Mouse (Mus musculus) CH12F3 (cell line): ENCODE results near the gene Ndufaf3.
"Not testable (repeated sequence)": the region's sequence is repeated elsewhere in the genome, so short reads cannot be mapped to it uniquely, and the experiment has no call there.

Experiments
- in situ Hi-C: fragments of 300-500 bp; cut with MboI; formaldehyde crosslinking; loops from 2 replicates; pipeline ENCODE4 v1.14.3; 2020; ENCODE audit warnings: low sequenced_read_pairs

Gene Ndufaf3

DNA sequence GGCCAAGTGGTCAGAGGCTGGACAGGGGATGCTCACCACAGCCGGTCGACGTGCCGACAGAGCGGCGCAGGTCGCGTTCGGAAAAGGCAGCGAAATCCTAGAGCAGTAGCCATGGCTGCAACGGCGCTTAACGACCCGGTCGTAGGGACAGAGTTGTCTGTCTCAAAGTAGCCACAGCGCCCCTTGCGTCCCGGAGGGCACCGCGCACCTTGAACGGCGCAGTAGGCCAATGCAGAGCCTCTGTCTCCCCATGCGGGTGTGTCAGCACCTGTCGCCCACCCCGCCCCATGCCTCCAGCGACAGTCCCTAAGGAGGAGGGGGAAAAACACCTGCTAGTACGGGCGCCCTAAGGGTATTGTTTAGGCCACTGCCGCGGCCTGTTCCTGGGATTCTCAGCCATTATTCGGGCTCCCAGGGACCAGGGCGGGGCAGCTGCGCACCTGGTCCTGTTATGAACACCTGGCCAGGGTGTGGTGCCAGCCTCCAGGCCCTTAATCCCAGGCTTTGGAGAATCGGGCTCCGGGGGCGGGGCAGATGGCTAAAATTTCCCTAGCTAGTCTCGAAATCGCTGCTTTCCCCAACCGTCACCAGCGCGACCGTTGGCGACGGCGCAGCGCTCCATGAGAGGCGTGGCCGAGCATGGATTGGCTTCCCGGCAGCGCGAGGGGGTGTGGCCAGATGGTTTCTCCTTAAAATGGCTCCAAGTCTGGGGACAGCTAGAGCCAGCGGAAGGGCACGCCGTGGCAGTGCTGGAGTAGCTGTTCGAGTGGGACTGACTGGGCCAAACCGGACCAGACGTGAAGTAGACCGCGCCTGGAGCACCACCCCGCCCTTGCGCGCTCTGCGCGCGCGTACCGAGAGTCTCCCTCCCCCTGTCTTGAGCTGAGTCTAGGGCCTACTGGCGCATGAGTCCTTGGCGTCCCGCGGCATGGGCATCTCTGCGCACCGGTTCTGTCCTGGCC lies at the start of gene Ndufaf3:
TSS of gene Ndufaf3 (minus strand) at position 620 of the 962 bp plus-strand sequence.
- in situ Hi-C loops: no loop called here

DNA sequence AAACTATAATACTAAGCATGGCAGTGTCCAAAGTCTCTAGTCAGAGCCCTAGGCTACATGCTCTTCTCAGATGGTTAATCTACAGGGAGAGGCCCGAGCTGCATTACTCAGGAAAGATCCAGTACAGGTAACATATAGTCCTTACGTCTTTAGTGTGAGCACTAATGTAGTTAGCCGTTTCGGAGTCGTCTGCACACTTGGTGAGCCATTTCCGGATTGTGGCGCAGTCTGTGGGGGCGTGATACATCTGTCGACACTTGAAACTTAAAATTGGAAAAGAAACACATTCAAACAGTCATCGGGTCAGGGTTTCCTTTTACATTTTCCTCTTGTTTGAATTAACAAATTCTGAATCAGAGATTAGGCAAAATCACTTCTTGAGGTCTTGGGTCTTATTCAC lies 44.3 kb upstream of the Ndufaf3 start:
- in situ Hi-C loops: no loop called here

DNA sequence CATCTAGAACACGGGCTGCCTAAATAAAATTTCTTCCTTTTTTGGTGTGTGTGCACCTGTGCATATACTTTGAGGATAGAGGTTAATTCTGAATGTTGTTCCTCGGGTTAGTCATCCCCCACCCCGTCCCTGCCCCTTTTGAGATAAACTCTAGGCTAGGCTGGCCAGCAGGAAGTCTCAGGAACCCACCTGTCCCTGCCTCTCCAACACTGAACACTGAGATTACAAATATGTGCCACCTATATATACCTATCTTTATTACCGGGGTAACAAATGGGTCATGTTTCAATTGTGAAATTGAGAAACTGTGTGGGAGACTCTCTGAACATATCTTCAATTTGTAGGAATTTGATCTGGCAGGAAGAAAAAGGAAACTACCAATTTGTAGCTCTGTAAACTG lies 41.7 kb upstream of the Ndufaf3 start:
- in situ Hi-C loops: no loop called here

DNA sequence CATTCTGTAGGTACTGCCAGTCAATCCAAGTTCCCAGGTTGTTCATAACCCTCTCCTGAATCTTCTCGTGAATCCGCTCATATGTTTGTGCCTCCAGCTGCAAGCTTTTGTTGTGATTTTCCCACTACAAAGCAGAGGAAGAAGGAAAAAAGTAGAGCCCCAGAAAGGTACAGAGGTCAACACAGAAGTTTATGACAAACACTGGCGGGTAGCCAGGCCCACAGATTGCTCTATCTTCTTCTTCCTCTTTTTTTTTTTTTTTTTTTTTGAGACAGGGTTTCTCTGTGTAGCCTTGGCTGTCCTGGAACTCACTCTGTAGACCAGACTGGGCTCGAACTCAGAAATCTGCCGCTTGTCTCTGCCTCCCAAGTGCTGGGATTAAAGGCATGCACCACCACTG lies 40.7 kb upstream of the Ndufaf3 start:
- in situ Hi-C loops: not testable (repeated sequence)

- in situ Hi-C loops: no loop called here
Measured at GRCm38 (mm10) chr9:108601986-108602385, 34.8 kb upstream of the Ndufaf3 start.

DNA sequence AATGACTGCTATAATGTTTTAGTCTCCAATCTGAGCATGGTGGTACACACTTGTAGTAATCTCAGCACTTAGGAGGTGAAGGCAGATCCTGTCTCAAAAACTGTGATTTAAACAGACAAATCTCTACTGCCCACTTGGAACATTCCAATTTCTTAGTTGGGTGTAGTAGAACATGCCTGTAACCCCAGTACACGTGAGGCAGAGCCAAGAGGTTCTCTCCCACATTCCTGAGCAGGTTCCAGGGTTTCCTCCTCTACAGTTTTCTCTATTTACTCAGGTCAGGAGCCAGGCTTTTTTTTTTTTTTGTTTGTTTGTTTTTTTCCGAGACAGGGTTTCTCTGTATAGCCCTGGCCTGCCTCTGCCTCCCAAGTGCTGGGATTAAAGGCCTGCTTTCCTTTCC lies 32.8 kb upstream of the Ndufaf3 start:
- in situ Hi-C loops: no loop called here

GRCm38 (mm10) chr9:108599021-108599566 lies 31.9 kb upstream of the Ndufaf3 start:
- in situ Hi-C loops: no loop called here

GRCm38 (mm10) chr9:108596998-108597764 lies 29.9 kb upstream of the Ndufaf3 start, which contains the start of gene P4htm:
Gene P4htm, minus strand, starts transcription at chr9:108597667.
- in situ Hi-C loops: no loop called here

DNA sequence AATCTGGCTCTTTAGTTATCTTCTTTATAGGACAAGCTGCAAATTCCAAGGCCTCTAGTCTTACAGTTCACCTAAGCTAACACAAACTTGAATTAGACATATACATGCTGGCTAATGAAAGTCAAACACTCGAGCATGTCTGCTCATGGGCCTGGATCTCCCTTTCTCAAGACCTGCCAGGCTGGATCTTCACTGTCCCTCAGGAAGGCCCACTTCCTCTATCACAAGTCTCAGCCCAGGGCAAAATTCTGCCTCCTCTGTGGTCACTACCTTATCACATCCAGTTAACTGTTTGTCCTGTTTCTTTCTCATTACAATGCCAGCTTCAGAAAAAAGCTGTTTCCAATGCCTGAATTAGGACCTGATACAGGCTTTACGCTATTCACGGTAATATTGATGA lies 27.1 kb upstream of the Ndufaf3 start:
- in situ Hi-C loops: no loop called here

DNA sequence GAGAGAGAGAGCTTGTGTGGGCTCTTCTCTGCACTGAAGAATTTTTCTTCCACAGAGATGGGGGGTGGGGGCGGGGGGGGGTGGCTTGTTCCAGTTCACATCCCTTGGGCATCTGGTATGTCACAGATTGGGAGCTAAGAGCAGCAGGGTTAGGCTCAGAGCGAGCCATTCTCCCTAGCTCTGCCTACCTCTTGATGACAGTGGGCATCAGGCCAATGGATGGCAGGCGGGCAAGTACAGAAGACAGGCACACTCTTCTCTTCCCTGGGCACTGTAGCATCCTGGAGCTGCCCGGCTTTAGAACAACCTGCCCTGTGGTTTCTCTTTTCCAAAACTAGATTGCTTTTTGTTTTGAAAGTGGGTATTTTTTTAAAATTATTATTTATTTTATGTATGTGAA lies 24.2 kb upstream of the Ndufaf3 start:
- in situ Hi-C loops: no loop called here

GRCm38 (mm10) chr9:108589229-108589628 lies 22.0 kb upstream of the Ndufaf3 start:
- in situ Hi-C loops: no loop called here

GRCm38 (mm10) chr9:108587571-108588180 lies 20.4 kb upstream of the Ndufaf3 start:
- in situ Hi-C loops: no loop called here

- in situ Hi-C loops: no loop called here
Measured at GRCm38 (mm10) chr9:108579344-108579690, 12.1 kb upstream of the Ndufaf3 start.

- in situ Hi-C loops: no loop called here
Measured at GRCm38 (mm10) chr9:108578545-108579343, 11.5 kb upstream of the Ndufaf3 start, which contains the start of gene Wdr6. Gene Wdr6, minus strand, starts transcription at chr9:108578739.

GRCm38 (mm10) chr9:108577934-108578544 lies 10.8 kb upstream of the Ndufaf3 start:
- in situ Hi-C loops: no loop called here

GRCm38 (mm10) chr9:108577025-108577424 lies 9.8 kb upstream of the Ndufaf3 start:
- in situ Hi-C loops: no loop called here

GRCm38 (mm10) chr9:108575321-108576297 lies 8.4 kb upstream of the Ndufaf3 start:
- in situ Hi-C loops: no loop called here

GRCm38 (mm10) chr9:108574921-108575320 lies 7.7 kb upstream of the Ndufaf3 start:
- in situ Hi-C loops: no loop called here
